Mouse (Mus musculus): ENCODE measurements around the gene Bicc1.

- TF ChIP-seq MAFK (IDR thresholded peaks at IDR 0.05; ENCODE audit: insufficient read depth, low read depth, low read length), result no peak
- no peak for TF ChIP-seq ZC3H11A (IDR thresholded peaks at IDR 0.05; ENCODE audit: borderline replicate concordance, low read depth, low read length)
- TF ChIP-seq ZNF384 (IDR thresholded peaks at IDR 0.05; ENCODE audit: low read depth, low read length), result no peak
- TF ChIP-seq HCFC1 (IDR thresholded peaks at IDR 0.05; ENCODE audit: borderline replicate concordance, insufficient read depth, low read length), result no peak
These were observed 222.1 kb downstream of the Bicc1 start for GRCm38 (mm10) chr10:70937450-70937849.

Data from ES-E14 (cell line).